Mouse (Mus musculus) adrenal gland, postnatal 10 days (tissue): ENCODE measurements at regions not wholly inside any gene's neighbourhood (a gene's known extent, or its start where the extent isn't known, plus 50 kb on each side); places are given as distances from the start of the nearest gene placed in this dataset.

Experiments used
- DNase-seq: peaks from one replicate; pipeline ENCODE4 v3.0.0; 2021; ENCODE audit warnings: mixed read lengths

GRCm38 (mm10) chrX:21828975-21829374, 84.1 kb upstream of the Gm28269 start:
- DNase-seq = peak; percentile 32

- no peak for DNase-seq
Measured at GRCm38 (mm10) chrX:21809212-21809611, 64.3 kb upstream of the Gm28269 start.

GRCm38 (mm10) chrX:21801834-21802233, 56.9 kb upstream of the Gm28269 start:
- DNase-seq = no peak
